Mouse (Mus musculus) forelimb bud, embryonic 11.5 days (tissue): ENCODE results near the gene Wiz.
A peak's percentile ranks its signal among the peaks of the same experiment; 100 is the strongest.

ENCODE experiments used
- DNase-seq: peaks from one replicate; pipeline ENCODE4 v3.0.0-alpha.2; 2012; ENCODE audit warnings: low read depth, low spot score

Wiz gene

GRCm38 (mm10) chr17:32378786-32379185 lies 10.5 kb downstream of the Wiz start:
- DNase-seq, result no peak

- no peak for DNase-seq
These were observed 12.1 kb downstream of the Wiz start for GRCm38 (mm10) chr17:32377137-32377536.

- no peak for DNase-seq
These were observed 12.8 kb downstream of the Wiz start for GRCm38 (mm10) chr17:32376475-32376874.

GRCm38 (mm10) chr17:32368991-32369578 lies 20.2 kb downstream of the Wiz start:
- no peak for DNase-seq

- no peak for DNase-seq
These were observed 21.5 kb downstream of the Wiz start for GRCm38 (mm10) chr17:32367706-32368105.

GRCm38 (mm10) chr17:32365296-32365695 lies 23.9 kb downstream of the Wiz start:
- no peak for DNase-seq

GRCm38 (mm10) chr17:32364850-32365249 lies 24.4 kb downstream of the Wiz start:
- DNase-seq, result no peak

GRCm38 (mm10) chr17:32364331-32364730 lies 24.9 kb downstream of the Wiz start:
- DNase-seq, result peak; percentile 94

GRCm38 (mm10) chr17:32363821-32364301 lies 25.4 kb downstream of the Wiz start:
- no peak for DNase-seq

GRCm38 (mm10) chr17:32362686-32363085 lies 26.6 kb downstream of the Wiz start:
- no peak for DNase-seq

- DNase-seq, result no peak
These were observed 29.3 kb downstream of the Wiz start for GRCm38 (mm10) chr17:32359928-32360327.

- DNase-seq, result no peak
These were observed 30.3 kb downstream of the Wiz start for GRCm38 (mm10) chr17:32358943-32359340.

- no peak for DNase-seq
These were observed 30.9 kb downstream of the Wiz start for GRCm38 (mm10) chr17:32358192-32358942.

- no peak for DNase-seq
These were observed 32.2 kb downstream of the Wiz start for GRCm38 (mm10) chr17:32356766-32357760.

- no peak for DNase-seq
These were observed 33.0 kb downstream of the Wiz start for GRCm38 (mm10) chr17:32356281-32356680.

- DNase-seq, result no peak
These were observed 34.2 kb downstream of the Wiz start for GRCm38 (mm10) chr17:32355031-32355430.

GRCm38 (mm10) chr17:32354211-32354610 lies 35.0 kb downstream of the Wiz start:
- DNase-seq, result no peak

GRCm38 (mm10) chr17:32353696-32354095 lies 35.5 kb downstream of the Wiz start:
- DNase-seq, result no peak

GRCm38 (mm10) chr17:32351726-32352125 lies 37.5 kb downstream of the Wiz start:
- no peak for DNase-seq

- no peak for DNase-seq
These were observed 38.0 kb downstream of the Wiz start for GRCm38 (mm10) chr17:32351269-32351668.

GRCm38 (mm10) chr17:32350382-32350983 lies 38.8 kb downstream of the Wiz start, which contains the start of gene Akap8l:
Gene Akap8l, minus strand, starts transcription at chr17:32350607.
- peak; percentile 97 for DNase-seq
